Mouse (Mus musculus): ENCODE measurements around the gene Adal.

DNA sequence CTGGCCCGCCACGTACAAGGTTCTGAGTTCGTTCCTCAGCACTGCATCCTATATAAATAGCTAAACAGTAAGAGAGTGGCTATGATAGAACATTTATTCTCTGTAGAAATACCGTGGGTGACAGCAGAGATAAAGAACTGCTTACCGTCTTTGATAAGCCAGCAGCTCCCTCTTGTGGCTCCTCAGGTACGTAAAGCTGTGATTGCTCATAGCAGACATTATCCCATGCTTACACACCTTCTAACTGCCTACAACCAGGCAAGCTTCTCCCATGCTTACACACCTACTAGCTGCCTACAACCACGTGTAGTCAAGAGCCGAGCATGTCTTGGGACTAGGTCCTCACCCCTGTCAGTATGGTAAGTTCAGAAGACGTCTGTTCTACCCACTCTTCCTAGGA lies 38.2 kb upstream of the Adal start:
- TF ChIP-seq CTCF (IDR thresholded peaks at IDR 0.05) (peak; percentile 88), EP300 (IDR thresholded peaks at IDR 0.05) (no peak)
